Mouse (Mus musculus) embryonic facial prominence, embryonic 10.5 days (tissue): ENCODE measurements around the gene 5730480H06Rik. TPM values are rescaled to one million over a fixed set of nuclear protein-coding genes. Genes with fewer than 3 reads are reported as not detected.

Experiments used
- DNase-seq: peaks from one replicate; pipeline ENCODE4 v3.0.0-alpha.2; 2017; ENCODE audit warnings: low spot score
- H3K27ac ChIP-seq: fragments of 300-500 bp; sonication (generic); replicated peaks from 2 replicates; pipeline ENCODE4 v1.5.1; 2016; ENCODE audit warnings: mild to moderate bottlenecking
- H3K27me3 ChIP-seq: fragments of 300-500 bp; sonication (generic); replicated peaks from 2 replicates; pipeline ENCODE4 v1.6.1; 2016; ENCODE audit warnings: low read depth, mild to moderate bottlenecking; ENCODE audit not compliant: poor library complexity, severe bottlenecking
- H3K36me3 ChIP-seq: fragments of 300-500 bp; sonication (generic); replicated peaks from 2 replicates; pipeline ENCODE4 v1.6.1; 2016; ENCODE audit warnings: mild to moderate bottlenecking, moderate library complexity
- H3K4me1 ChIP-seq: fragments of 300-500 bp; sonication (generic); 2 replicates; pipeline ENCODE4 v1.6.1; 2016
- H3K4me3 ChIP-seq: fragments of 300-500 bp; sonication (generic); 2 replicates; pipeline ENCODE4 v1.5.1; 2016; ENCODE audit warnings: mild to moderate bottlenecking, moderate library complexity
- H3K9me3 ChIP-seq: fragments of 300-500 bp; sonication (generic); 2 replicates; pipeline ENCODE4 v1.6.1; 2016; ENCODE audit warnings: mild to moderate bottlenecking
- WGBS: fragments of 180-500 bp; shearing (Covaris S2); methylation state at CpG from one replicate; pipeline ENCODE4 v1.1.7; 2016; 5-methylcytosine and 5-hydroxymethylcytosine counted together
- polyA plus RNA-seq: library from polyadenylated mRNA; unstranded; fragments of >200 nt; fragmentation: Nextera tagmentation; extraction: Ambion mirVana; gene quantifications from 2 replicates; pipeline ENCODE4 v1.2.1, GENCODE M21; 2016

The 5730480H06Rik gene
- 25.8 and 27.3 TPM in 2 replicates for polyA plus RNA-seq

DNA sequence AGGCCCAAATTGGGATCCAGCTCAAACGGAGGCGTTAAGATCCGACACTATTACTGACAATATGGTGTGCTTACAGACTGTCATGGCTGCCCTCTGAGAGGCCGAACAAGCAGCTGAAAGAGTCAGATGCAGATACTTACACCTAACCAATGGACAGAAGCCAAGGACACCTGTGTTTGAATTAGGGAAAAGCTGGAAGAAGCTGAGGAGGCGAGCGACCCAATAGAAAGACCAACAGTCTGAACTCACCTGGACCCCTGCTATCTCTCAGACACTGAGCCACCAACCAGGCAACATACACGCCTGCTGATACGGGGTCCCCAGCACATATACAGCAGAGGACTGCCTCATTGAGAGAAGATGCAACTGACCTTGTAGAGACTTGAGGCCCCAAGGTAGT, at the start of gene 5730480H06Rik:
Gene 5730480H06Rik, plus strand, starts transcription at position 301 of the 400 bp plus-strand sequence.
- H3K4me1 ChIP-seq, result no peaks in the 10 kb centered on the region
- H3K27me3 ChIP-seq, result no peaks in the 10 kb centered on the region
- H3K36me3 ChIP-seq, result no peaks in the 10 kb centered on the region
- no peak within 1 kb of the TSS for H3K27ac ChIP-seq
- H3K4me3 ChIP-seq, result no peak within 1 kb of the TSS
- 93% methylated on average over 8 of the region's 8 CpGs for WGBS
- H3K9me3 ChIP-seq, result no peaks in the 10 kb centered on the region
- no peak for DNase-seq

DNA sequence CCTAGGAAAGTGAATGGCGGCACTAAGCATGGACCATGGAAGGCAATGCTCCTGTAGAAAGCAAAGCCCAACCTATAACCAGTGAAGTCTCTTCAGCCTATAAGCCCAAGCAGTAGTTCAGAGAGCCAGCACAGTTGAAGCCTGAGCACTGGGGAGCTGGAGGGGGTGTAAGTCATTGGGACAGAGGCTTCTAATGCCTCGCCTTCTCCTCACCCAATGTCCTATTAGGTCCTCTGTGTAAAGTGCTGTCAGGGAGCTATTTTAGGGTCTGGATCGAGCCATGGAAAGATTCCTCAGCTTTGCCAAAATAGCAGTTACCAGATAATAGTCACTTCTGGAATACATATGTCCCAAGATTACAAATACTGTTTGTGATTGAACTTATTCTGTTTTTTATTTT, 26.6 kb upstream of the 5730480H06Rik start:
- Histone ChIP-seq H3K4me1 (no peaks in the 10 kb centered on the region), H3K4me3 (no peak overlapping the region), H3K9me3 (no peaks in the 10 kb centered on the region), H3K27ac (no peak overlapping the region), H3K36me3 (peaks cover 18% of the 10 kb centered on the region), H3K27me3 (no peaks in the 10 kb centered on the region)
- DNase-seq, result no peak
- 92% methylated on average over 3 of the region's 3 CpGs for WGBS

DNA sequence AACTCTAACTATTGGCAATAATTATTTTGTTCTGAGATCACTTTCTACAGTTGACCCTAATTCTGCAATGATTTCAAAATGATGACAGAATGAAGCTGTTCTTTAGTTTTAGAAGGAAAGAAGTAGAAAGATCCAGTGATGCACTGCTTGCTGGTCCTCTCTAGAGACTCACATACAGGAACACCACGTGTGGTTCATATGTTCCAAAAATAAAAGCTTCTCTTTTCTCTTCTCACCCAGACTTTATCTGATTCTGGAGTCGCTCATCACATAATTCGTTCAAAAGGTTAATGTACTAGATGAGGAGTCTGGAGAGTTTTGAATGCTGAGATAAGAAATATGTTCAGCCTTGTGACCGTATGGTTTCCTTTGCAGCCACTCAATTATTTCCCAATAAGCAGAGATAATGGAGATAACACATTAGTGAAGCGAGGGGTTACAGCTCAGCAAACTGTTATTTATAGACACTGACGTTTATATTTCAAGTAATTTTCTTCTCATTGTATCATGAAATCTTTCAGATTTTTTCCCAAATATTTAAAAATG, 12.6 kb upstream of the 5730480H06Rik start:
- H3K27ac ChIP-seq, result no peak overlapping the region
- WGBS, result 88% methylated on average over 6 of the region's 6 CpGs

DNA sequence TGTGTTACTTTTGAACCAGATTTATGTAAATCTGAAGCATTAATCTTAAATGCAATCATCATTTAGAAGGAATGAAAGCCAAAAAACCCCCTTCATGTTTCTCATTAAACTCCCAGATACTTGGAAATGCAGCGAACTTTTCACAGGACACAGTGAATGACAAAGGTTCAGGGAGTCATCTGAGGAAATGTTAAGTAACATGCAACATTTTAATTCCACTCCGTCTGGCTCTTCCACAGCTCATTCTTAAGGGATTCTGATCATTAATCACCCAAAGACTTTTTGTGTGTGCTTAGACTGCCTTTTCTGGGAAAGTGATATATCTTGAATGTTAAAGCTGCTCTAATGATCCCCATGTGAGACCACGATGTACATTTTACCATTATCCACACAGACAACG, 7.2 kb upstream of the 5730480H06Rik start:
- DNase-seq, result no peak
- Histone ChIP-seq H3K9me3 (no peaks in the 10 kb centered on the region), H3K4me3 (no peak overlapping the region), H3K27me3 (no peaks in the 10 kb centered on the region), H3K27ac (no peak overlapping the region), H3K36me3 (no peaks in the 10 kb centered on the region), H3K4me1 (no peaks in the 10 kb centered on the region)
- 74% methylated on average over 4 of the region's 4 CpGs for WGBS

More for the DNA sequence above, 12.6 kb upstream of the 5730480H06Rik start:
- Histone ChIP-seq H3K4me3 (no peak overlapping the region), H3K9me3 (no peaks in the 10 kb centered on the region), H3K36me3 (no peaks in the 10 kb centered on the region), H3K27me3 (no peaks in the 10 kb centered on the region), H3K4me1 (no peaks in the 10 kb centered on the region)
- DNase-seq, result no peak

- H3K4me1 ChIP-seq, result no peaks in the 10 kb centered on the region
- no peak overlapping the region for H3K4me3 ChIP-seq
- H3K27me3 ChIP-seq, result no peaks in the 10 kb centered on the region
- no peak for DNase-seq
- H3K36me3 ChIP-seq, result no peaks in the 10 kb centered on the region
- no peaks in the 10 kb centered on the region for H3K9me3 ChIP-seq
- H3K27ac ChIP-seq, result no peak overlapping the region
Measured at GRCm38 (mm10) chr5:48326221-48326620, 1.5 kb upstream of the 5730480H06Rik start.

- Histone ChIP-seq H3K4me1 (peaks cover 9% of the 10 kb centered on the region), H3K36me3 (no peaks in the 10 kb centered on the region), H3K27me3 (no peaks in the 10 kb centered on the region), H3K4me3 (no peak overlapping the region), H3K27ac (no peak overlapping the region), H3K9me3 (no peaks in the 10 kb centered on the region)
- WGBS, result 93% methylated on average over 2 of the region's 2 CpGs
- no peak for DNase-seq
Measured at GRCm38 (mm10) chr5:48329751-48330150, 2.0 kb downstream of the 5730480H06Rik start.

GRCm38 (mm10) chr5:48330817-48331216, 3.1 kb downstream of the 5730480H06Rik start:
- Histone ChIP-seq H3K4me1 (peaks cover 9% of the 10 kb centered on the region), H3K27me3 (no peaks in the 10 kb centered on the region), H3K27ac (no peak overlapping the region), H3K9me3 (no peaks in the 10 kb centered on the region), H3K4me3 (no peak overlapping the region), H3K36me3 (no peaks in the 10 kb centered on the region)
- DNase-seq, result no peak
- 90% methylated on average over 2 of the region's 2 CpGs for WGBS

GRCm38 (mm10) chr5:48331441-48331840, 3.7 kb downstream of the 5730480H06Rik start:
- Histone ChIP-seq H3K9me3 (no peaks in the 10 kb centered on the region), H3K36me3 (no peaks in the 10 kb centered on the region), H3K4me1 (peaks cover 9% of the 10 kb centered on the region), H3K27me3 (no peaks in the 10 kb centered on the region), H3K27ac (no peak overlapping the region), H3K4me3 (no peak overlapping the region)
- WGBS, result 62% methylated on average over 5 of the region's 5 CpGs
- DNase-seq, result no peak

GRCm38 (mm10) chr5:48333407-48333806, 5.7 kb downstream of the 5730480H06Rik start:
- H3K9me3 ChIP-seq, result no peaks in the 10 kb centered on the region
- H3K27me3 ChIP-seq, result no peaks in the 10 kb centered on the region
- no peaks in the 10 kb centered on the region for H3K36me3 ChIP-seq
- H3K4me3 ChIP-seq, result no peak overlapping the region
- H3K27ac ChIP-seq, result no peak overlapping the region
- peaks cover 9% of the 10 kb centered on the region for H3K4me1 ChIP-seq
- no peak for DNase-seq
- 90% methylated on average over 3 of the region's 3 CpGs for WGBS

GRCm38 (mm10) chr5:48333884-48334513, 6.2 kb downstream of the 5730480H06Rik start:
- 42% methylated on average over 9 of the region's 9 CpGs for WGBS
- H3K27ac ChIP-seq, result no peak overlapping the region
- H3K27me3 ChIP-seq, result no peaks in the 10 kb centered on the region
- H3K36me3 ChIP-seq, result no peaks in the 10 kb centered on the region
- H3K9me3 ChIP-seq, result no peaks in the 10 kb centered on the region
- DNase-seq, result peak; percentile 20
- peaks cover 9% of the 10 kb centered on the region for H3K4me1 ChIP-seq
- no peak overlapping the region for H3K4me3 ChIP-seq

DNA sequence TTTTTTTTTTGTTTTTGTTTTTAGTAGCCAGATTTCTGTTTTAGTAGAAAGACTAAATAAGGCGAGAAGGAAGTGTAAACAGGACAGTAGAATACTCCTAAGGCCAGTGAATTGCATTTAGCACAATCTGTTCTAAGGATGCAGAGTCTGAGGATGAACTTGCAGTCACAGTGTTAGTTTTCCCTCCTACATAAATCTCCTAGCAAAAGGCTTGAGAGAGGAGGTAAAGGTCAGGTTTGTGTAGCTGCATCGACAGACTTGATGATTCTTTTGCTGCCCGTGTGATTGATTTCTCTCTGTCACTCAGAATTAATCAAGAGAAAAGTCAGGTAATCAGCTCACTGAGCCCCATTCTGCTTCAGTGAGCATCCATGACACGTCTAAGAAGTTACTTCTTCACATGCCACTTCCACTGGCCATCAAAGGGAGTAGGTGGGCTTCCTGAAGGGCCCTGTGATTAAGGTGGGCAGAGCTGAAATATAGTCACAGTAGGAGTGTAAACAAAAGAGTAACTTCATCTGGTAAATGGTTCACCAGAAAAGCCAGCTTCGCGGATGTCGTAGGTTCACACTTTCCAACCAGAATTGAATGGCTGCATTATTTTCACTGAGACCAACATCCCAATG, 13.2 kb downstream of the 5730480H06Rik start:
- Histone ChIP-seq H3K27ac (no peak overlapping the region), H3K36me3 (no peaks in the 10 kb centered on the region), H3K4me1 (no peaks in the 10 kb centered on the region), H3K9me3 (no peaks in the 10 kb centered on the region), H3K27me3 (0 out of 2 replicates have a peak, but pooled peaks cover 3% of the 10 kb centered on the region), H3K4me3 (no peak overlapping the region)
- WGBS, result 67% methylated on average over 7 of the region's 7 CpGs
- no peak for DNase-seq

DNA sequence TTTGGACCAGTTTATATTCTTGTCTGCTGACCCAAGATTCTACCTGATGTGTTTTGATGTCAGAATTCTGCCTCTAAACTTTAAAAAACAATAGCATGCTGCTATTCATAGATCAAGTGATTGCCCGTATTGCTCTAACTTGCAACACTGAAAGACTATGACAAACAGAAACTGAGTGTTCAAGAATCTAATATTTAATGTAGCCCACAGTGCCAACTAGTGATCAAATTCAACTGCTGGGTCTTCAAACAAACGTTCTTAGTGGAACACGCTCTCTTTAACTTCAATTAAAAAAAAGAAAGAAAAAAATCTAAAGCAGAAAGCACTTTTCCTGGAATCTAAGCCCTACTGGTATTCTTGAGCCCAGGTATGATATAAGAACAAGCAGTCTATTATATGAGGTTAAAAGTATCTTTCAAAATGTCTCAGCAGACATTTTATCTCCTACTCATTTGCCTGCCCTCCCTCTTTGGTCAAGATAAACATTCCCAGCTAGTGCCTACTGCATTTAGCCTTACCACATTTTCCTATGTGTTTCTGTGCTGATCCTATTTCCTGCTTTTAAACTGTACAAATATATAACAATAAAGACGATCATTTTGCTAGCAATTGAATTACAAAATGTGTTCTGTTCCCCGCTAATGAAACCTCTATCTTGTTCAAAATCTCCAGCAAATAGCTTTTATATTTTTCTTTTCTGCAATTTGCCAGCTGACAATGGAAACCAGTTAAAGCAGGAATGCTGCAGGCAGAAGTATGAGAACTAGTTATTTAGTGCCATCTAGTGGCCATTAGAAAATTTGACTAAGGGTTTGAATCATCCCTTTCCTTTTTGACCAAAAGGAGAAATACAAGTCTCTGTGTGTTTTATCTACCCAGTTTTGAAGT, 17.6 kb downstream of the 5730480H06Rik start:
- DNase-seq, result no peak
- 58% methylated on average over 5 of the region's 5 CpGs for WGBS
- H3K27me3 ChIP-seq, result peaks cover 7% of the 10 kb centered on the region; the same call in 1 of the 2 replicates

More for the DNA sequence above, 17.6 kb downstream of the 5730480H06Rik start:
- Histone ChIP-seq H3K36me3 (no peaks in the 10 kb centered on the region), H3K4me1 (no peaks in the 10 kb centered on the region), H3K9me3 (no peaks in the 10 kb centered on the region), H3K27ac (no peak overlapping the region; the same call in 1 of the 2 replicates), H3K4me3 (no peak overlapping the region)
